Mouse (Mus musculus) neural tube, embryonic 12.5 days (tissue): ENCODE measurements around the gene Clec16a. TPM values are rescaled to one million over a fixed set of nuclear protein-coding genes. Genes with fewer than 3 reads are reported as not detected.

Source experiments
- ATAC-seq: fragments of 200-750 bp; cut with Nextera tagmentation; 2 replicates; pipeline ENCODE4 v1.8.0; 2017; ENCODE audit warnings: low read depth, mild to moderate bottlenecking, moderate TSS enrichment, moderate library complexity; ENCODE audit not compliant: low FRiP score
- H3K27ac ChIP-seq: fragments of 300-500 bp; sonication (generic); 2 replicates; pipeline ENCODE4 v1.5.1; 2016
- H3K27me3 ChIP-seq: fragments of 300-500 bp; sonication (generic); replicated peaks from 2 replicates; pipeline ENCODE4 v1.6.1; 2016; ENCODE audit warnings: mild to moderate bottlenecking
- H3K36me3 ChIP-seq: fragments of 300-500 bp; sonication (generic); 2 replicates; pipeline ENCODE4 v1.6.1; 2016; ENCODE audit warnings: mild to moderate bottlenecking
- H3K4me1 ChIP-seq: fragments of 300-500 bp; sonication (generic); 2 replicates; pipeline ENCODE4 v1.6.1; 2016
- H3K4me2 ChIP-seq: fragments of 300-500 bp; sonication (generic); replicated peaks from 2 replicates; pipeline ENCODE4 v1.6.1; 2016; ENCODE audit warnings: mild to moderate bottlenecking
- H3K4me3 ChIP-seq: fragments of 300-500 bp; sonication (generic); 2 replicates; pipeline ENCODE4 v1.5.1; 2016
- H3K9ac ChIP-seq: fragments of 300-500 bp; sonication (generic); 2 replicates; pipeline ENCODE4 v1.6.1; 2016; ENCODE audit warnings: mild to moderate bottlenecking
- H3K9me3 ChIP-seq: fragments of 300-500 bp; sonication (generic); 2 replicates; pipeline ENCODE4 v1.6.1; 2016; ENCODE audit warnings: mild to moderate bottlenecking
- WGBS: fragments of 180-500 bp; shearing (Covaris S2); methylation state at CpG from one replicate; pipeline ENCODE4 v1.1.7; 2016; 5-methylcytosine and 5-hydroxymethylcytosine counted together
- polyA plus RNA-seq: library from polyadenylated mRNA; unstranded; fragments of >200 nt; fragmentation: Nextera tagmentation; extraction: Ambion mirVana; gene quantifications from 2 replicates; pipeline ENCODE4 v1.2.1, GENCODE M21; 2016

Gene Clec16a
- polyA plus RNA-seq, 1 experiment from 2014 or later, result 57.2 TPM

DNA sequence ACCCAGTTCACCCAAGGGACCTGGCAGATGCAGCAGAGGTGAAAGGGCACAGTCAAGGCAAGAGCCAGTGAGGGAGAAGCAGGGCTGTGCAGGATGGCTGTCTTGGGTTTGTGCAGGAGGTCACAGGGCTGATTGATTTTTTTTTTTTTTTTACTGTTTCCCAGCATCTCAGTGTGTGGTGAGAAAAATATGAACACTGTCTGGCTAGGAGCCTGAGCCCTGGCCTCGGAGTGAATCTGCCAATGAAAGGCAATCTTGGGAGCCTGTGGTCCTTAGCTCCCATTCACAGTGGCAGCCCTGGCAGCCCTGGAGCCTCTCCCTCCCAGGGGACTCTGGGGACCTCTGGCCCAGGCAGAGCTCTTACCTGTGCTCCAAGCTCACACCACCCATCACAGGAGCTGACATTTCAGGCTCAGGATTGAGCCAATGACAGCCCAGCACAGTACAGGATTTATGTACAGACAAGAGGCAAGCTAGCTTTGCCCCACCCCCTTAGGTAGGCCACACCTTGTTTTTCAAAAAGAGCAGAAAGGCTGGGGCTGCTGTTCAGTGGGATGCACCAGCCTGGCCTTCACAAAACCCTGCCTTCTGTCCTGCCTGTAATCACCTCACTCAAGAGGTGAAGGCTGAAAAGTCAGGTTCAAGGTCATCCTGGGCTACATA is 177.9 kb downstream of the Clec16a start:
- no peak overlapping the region for H3K9ac ChIP-seq
- no peaks in the 10 kb centered on the region for H3K36me3 ChIP-seq
- no peak overlapping the region for H3K4me3 ChIP-seq
- peaks cover 1% of the 10 kb centered on the region; the same call in 1 of the 2 replicates for H3K4me1 ChIP-seq
- no peaks in the 10 kb centered on the region for H3K27me3 ChIP-seq
- ATAC-seq, result no peak
- no peaks in the 10 kb centered on the region for H3K9me3 ChIP-seq
- no peak overlapping the region for H3K4me2 ChIP-seq
- 53% methylated on average over 1 of the region's 1 CpGs for WGBS
- no peak overlapping the region for H3K27ac ChIP-seq

DNA sequence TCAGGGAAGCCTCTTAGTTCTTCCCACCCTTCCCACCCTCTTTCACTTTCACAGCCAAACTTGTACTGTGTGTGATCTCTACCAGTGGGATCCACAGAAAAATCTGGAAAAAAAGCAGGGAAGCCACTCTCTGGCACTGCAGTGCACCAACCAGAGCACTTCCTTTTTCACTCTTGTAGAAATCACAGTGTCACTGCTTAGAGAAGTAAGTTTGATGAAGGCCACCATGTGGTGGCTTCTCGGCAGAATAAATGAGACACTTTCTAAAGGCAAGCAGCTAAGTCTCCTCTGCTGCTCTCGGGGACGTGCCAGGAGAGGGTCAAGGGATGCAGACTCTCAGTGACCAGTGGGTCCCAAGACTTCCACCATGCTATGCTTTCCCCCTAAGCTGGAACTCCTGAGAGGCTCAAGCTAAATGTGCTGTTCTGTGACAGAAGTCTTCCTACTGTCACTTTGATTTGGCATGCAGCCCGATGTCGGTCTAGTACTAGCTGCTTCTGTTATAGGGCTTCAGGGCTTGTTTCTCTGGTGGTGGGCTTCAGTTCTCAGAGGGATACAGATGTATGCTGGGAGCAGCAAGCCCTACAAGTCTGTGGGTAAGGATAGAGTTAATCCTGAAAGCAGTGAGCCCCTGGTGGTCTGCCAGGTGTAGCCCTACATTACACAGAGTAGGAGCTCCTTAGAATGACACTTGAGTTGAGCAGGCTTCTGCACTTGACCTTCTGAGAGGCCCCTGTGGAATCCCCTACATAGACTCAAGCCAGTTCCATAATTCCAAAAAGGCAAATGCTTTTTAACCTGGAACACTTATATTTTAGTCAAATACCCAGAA is 178.9 kb downstream of the Clec16a start:
- Histone ChIP-seq H3K9me3 (no peaks in the 10 kb centered on the region), H3K36me3 (no peaks in the 10 kb centered on the region), H3K27ac (no peak overlapping the region), H3K9ac (no peak overlapping the region), H3K4me2 (no peak overlapping the region), H3K4me3 (no peak overlapping the region), H3K27me3 (no peaks in the 10 kb centered on the region), H3K4me1 (peaks cover 9% of the 10 kb centered on the region)
- 82% methylated on average over 5 of the region's 5 CpGs for WGBS
- ATAC-seq, result no peak

GRCm38 (mm10) chr16:10725156-10725555 is 180.0 kb downstream of the Clec16a start:
- no peak overlapping the region for H3K4me2 ChIP-seq
- WGBS, result 60% methylated on average over 2 of the region's 2 CpGs
- no peaks in the 10 kb centered on the region for H3K27me3 ChIP-seq
- ATAC-seq, result no peak
- no peak overlapping the region for H3K9ac ChIP-seq
- H3K4me3 ChIP-seq, result no peak overlapping the region
- H3K36me3 ChIP-seq, result no peaks in the 10 kb centered on the region
- no peak overlapping the region for H3K27ac ChIP-seq
- no peaks in the 10 kb centered on the region for H3K9me3 ChIP-seq
- H3K4me1 ChIP-seq, result peaks cover 10% of the 10 kb centered on the region

DNA sequence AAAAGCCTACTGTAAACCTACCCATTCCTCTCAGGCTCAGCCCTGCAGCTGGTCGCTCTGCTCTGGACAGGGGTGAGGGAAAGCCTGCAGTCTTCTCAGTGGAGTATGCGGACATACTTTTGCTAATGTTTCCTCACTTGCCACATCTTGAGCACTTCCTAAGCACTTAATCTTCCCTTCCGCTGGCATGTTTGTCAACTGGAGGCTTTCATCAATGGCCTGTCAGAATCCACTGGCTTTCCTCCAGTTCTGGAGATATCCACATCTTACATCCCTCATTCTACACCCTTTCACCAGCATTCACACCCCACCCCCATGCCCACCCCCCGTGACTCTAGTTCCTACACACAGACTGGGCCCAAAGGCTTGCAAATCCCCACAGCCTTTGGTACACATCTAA is 182.5 kb downstream of the Clec16a start:
- Histone ChIP-seq H3K36me3 (no peaks in the 10 kb centered on the region), H3K27ac (no peak overlapping the region), H3K4me2 (no peak overlapping the region), H3K9ac (no peak overlapping the region), H3K27me3 (no peaks in the 10 kb centered on the region), H3K9me3 (no peaks in the 10 kb centered on the region), H3K4me1 (peaks cover 10% of the 10 kb centered on the region), H3K4me3 (no peak overlapping the region)
- WGBS, result 76% methylated on average over 4 of the region's 4 CpGs
- no peak for ATAC-seq

- ATAC-seq, result no peak
- H3K9me3 ChIP-seq, result no peaks in the 10 kb centered on the region
- no peak overlapping the region for H3K4me2 ChIP-seq
- H3K9ac ChIP-seq, result no peak overlapping the region
- H3K36me3 ChIP-seq, result no peaks in the 10 kb centered on the region
- H3K27ac ChIP-seq, result no peak overlapping the region
- H3K4me1 ChIP-seq, result peaks cover 10% of the 10 kb centered on the region
- 20% methylated on average over 3 of the region's 3 CpGs for WGBS
- no peak overlapping the region for H3K4me3 ChIP-seq
- H3K27me3 ChIP-seq, result no peaks in the 10 kb centered on the region
Observed at GRCm38 (mm10) chr16:10728886-10729285, 183.7 kb downstream of the Clec16a start.

DNA sequence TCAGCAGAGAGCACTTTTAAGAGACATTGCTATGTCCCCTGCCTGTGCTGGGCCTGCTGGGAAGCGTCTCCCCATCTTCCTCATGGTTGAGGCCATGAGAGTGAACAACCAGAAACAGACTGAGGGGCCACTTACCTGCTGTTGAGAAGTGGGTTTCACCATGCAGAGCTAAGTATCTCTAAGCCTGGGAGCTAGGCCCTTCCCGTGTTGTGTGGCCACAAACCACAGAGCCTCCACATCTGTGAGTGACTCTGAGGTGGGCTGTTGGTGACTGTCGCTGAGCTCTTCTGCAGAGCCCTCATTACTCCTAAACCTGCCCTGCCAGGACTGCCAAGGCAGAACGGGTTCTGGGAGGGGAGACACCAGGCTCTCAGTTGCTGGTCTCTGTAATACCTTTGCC is 185.8 kb downstream of the Clec16a start:
- WGBS, result 87% methylated on average over 4 of the region's 4 CpGs

GRCm38 (mm10) chr16:10731785-10732184 is 186.6 kb downstream of the Clec16a start:
- Histone ChIP-seq H3K4me3 (no peak overlapping the region), H3K4me2 (no peak overlapping the region), H3K27me3 (no peaks in the 10 kb centered on the region), H3K9me3 (no peaks in the 10 kb centered on the region), H3K9ac (no peak overlapping the region), H3K4me1 (peaks cover 10% of the 10 kb centered on the region), H3K27ac (no peak overlapping the region), H3K36me3 (no peaks in the 10 kb centered on the region)
- 85% methylated on average over 4 of the region's 4 CpGs for WGBS
- ATAC-seq, result no peak

More for the DNA sequence above, 185.8 kb downstream of the Clec16a start:
- Histone ChIP-seq H3K9me3 (no peaks in the 10 kb centered on the region), H3K27me3 (no peaks in the 10 kb centered on the region), H3K4me3 (no peak overlapping the region), H3K27ac (no peak overlapping the region), H3K4me2 (no peak overlapping the region), H3K9ac (no peak overlapping the region), H3K4me1 (peaks cover 10% of the 10 kb centered on the region), H3K36me3 (no peaks in the 10 kb centered on the region)
- no peak for ATAC-seq

DNA sequence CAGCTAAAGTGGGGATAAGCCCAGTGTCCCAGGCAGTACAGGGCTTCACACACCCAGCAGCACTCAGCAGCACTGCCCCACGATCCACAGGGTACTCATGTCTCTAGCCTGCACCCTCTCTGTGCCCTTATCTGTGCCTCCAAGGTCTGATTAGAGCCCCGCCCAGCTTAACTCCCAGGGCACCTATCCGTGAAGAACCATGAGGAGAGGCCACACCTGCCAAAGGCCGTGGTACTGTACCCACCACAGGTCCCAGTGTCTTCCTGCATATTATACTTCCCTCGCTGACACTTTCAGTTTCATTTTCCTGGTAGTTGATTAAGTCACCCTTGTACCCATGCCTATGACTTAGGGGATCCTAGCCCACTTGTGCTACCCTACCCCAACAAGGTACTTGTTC is 187.3 kb downstream of the Clec16a start:
- Histone ChIP-seq H3K27ac (no peak overlapping the region), H3K4me3 (no peak overlapping the region), H3K9me3 (no peaks in the 10 kb centered on the region), H3K36me3 (no peaks in the 10 kb centered on the region), H3K9ac (no peak overlapping the region), H3K27me3 (no peaks in the 10 kb centered on the region), H3K4me1 (peaks cover 10% of the 10 kb centered on the region), H3K4me2 (no peak overlapping the region)
- no peak for ATAC-seq
- 84% methylated on average over 5 of the region's 5 CpGs for WGBS

DNA sequence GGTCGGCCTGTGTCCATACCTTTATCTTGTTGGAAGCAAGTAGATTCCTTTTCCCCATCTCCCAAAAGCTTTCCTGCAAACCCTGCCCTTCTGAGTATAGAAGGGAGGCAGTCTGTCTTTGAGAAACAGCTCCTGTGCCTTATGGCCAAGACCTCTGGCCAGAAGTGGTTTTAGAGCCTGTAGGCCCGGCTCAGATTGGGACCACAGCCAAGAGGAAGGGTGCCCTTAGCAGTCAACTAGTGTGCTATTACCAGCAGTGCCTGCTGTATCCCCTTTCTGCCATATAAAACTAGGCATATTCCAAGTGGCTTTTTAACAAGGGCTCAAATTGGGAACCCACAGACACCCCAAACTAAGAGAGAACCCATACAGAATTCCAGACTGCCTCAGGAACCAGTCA is 190.6 kb downstream of the Clec16a start:
- 83% methylated on average over 2 of the region's 2 CpGs for WGBS

GRCm38 (mm10) chr16:10736364-10736763 is 191.2 kb downstream of the Clec16a start:
- Histone ChIP-seq H3K27ac (no peak overlapping the region), H3K36me3 (no peaks in the 10 kb centered on the region), H3K9ac (no peak overlapping the region), H3K4me1 (no peaks in the 10 kb centered on the region), H3K9me3 (no peaks in the 10 kb centered on the region), H3K4me2 (no peak overlapping the region), H3K27me3 (no peaks in the 10 kb centered on the region), H3K4me3 (no peak overlapping the region)
- ATAC-seq, result no peak
- 81% methylated on average over 10 of the region's 10 CpGs for WGBS

More for the DNA sequence above, 190.6 kb downstream of the Clec16a start:
- Histone ChIP-seq H3K4me2 (no peak overlapping the region), H3K9me3 (no peaks in the 10 kb centered on the region), H3K9ac (no peak overlapping the region), H3K36me3 (no peaks in the 10 kb centered on the region), H3K27me3 (no peaks in the 10 kb centered on the region), H3K27ac (no peak overlapping the region), H3K4me3 (no peak overlapping the region), H3K4me1 (no peaks in the 10 kb centered on the region)
- ATAC-seq, result no peak

DNA sequence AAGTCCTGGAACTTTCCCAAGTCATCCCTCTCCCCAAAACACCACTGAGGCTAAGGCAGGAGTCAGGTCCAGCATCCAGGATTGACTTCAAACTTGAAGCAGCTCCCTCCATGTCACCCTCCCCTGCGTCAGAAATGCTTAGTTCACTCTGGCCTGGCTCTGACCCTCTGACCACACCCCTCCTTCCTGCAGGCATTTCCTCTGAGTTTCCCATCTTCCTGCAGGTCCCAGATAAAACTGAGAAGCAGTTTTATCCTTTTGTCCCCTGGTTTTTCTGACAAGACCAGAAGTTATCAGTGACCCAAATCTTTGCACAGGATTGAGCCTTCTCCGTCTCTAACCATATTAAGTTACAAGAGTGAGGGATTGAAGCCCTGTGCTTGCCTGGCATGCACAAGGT is 192.4 kb downstream of the Clec16a start:
- 56% methylated on average over 2 of the region's 2 CpGs for WGBS
- H3K4me3 ChIP-seq, result no peak overlapping the region
- H3K9me3 ChIP-seq, result no peaks in the 10 kb centered on the region

GRCm38 (mm10) chr16:10738866-10739265 is 193.7 kb downstream of the Clec16a start:
- H3K9me3 ChIP-seq, result no peaks in the 10 kb centered on the region
- no peaks in the 10 kb centered on the region for H3K4me1 ChIP-seq
- H3K27ac ChIP-seq, result no peak overlapping the region
- H3K9ac ChIP-seq, result no peak overlapping the region
- H3K36me3 ChIP-seq, result no peaks in the 10 kb centered on the region
- H3K4me3 ChIP-seq, result no peak overlapping the region
- no peak for ATAC-seq
- no peak overlapping the region for H3K4me2 ChIP-seq
- 94% methylated on average over 3 of the region's 3 CpGs for WGBS
- no peaks in the 10 kb centered on the region for H3K27me3 ChIP-seq

More for the DNA sequence above, 192.4 kb downstream of the Clec16a start:
- Histone ChIP-seq H3K27me3 (no peaks in the 10 kb centered on the region), H3K27ac (no peak overlapping the region), H3K4me2 (no peak overlapping the region), H3K36me3 (no peaks in the 10 kb centered on the region), H3K4me1 (no peaks in the 10 kb centered on the region), H3K9ac (no peak overlapping the region)
- ATAC-seq, result no peak
